Mouse (Mus musculus) ES-E14 (cell line): ENCODE data around the gene Ptges. TPM values are rescaled to one million over a fixed set of nuclear protein-coding genes. Genes with fewer than 3 reads are reported as not detected.

Source experiments
- DNase-seq: peaks from one replicate; pipeline ENCODE4 v3.0.0-alpha.2; 2013; ENCODE audit warnings: low read depth, low spot score
- H3K27ac ChIP-seq: 2 replicates; pipeline ENCODE4 v1.5.1; 2012; ENCODE audit warnings: low read depth, mild to moderate bottlenecking, low read length, moderate library complexity, mixed read lengths; ENCODE audit not compliant: poor library complexity, insufficient read depth, severe bottlenecking
- H3K36me3 ChIP-seq: 2 replicates; pipeline ENCODE4 v1.6.1; 2012; ENCODE audit warnings: mild to moderate bottlenecking, low read length, moderate library complexity, mixed read lengths; ENCODE audit not compliant: control insufficient read depth, poor library complexity, insufficient read depth, severe bottlenecking
- H3K4me1 ChIP-seq, 2 experiments: fragments of 150-350 bp in 1 of 2; sonication (generic) in 1 of 2; 2 replicates each; pipeline ENCODE4 v1.6.1; 2012; ENCODE audit warnings: low read length in 2 of 2, mild to moderate bottlenecking in 1 of 2, mixed read lengths in 1 of 2; ENCODE audit not compliant: control insufficient read depth in 2 of 2, insufficient read depth in 2 of 2, poor library complexity in 1 of 2
- H3K4me3 ChIP-seq, 2 experiments: fragments of 150-350 bp in 1 of 2; sonication (generic) in 1 of 2; 2 replicates each; pipeline ENCODE4 v1.5.1; 2012; ENCODE audit warnings: low read length in 2 of 2, low read depth in 1 of 2, mild to moderate bottlenecking in 1 of 2, mixed read lengths in 1 of 2; ENCODE audit not compliant: insufficient read depth in 1 of 2, poor library complexity in 1 of 2, severe bottlenecking in 1 of 2
- H3K9ac ChIP-seq: 2 replicates; pipeline ENCODE4 v1.6.1; 2012; ENCODE audit warnings: low read depth, mild to moderate bottlenecking, low read length, mixed read lengths; ENCODE audit not compliant: poor library complexity, insufficient read depth, severe bottlenecking
- H3K9me3 ChIP-seq: fragments of 150-350 bp; sonication (generic); 2 replicates; pipeline ENCODE4 v1.6.1; 2012; ENCODE audit warnings: low read depth, mild to moderate bottlenecking, low read length; ENCODE audit not compliant: control insufficient read depth, insufficient read depth
- CHD2 ChIP-seq: IDR thresholded peaks from 2 replicates; pipeline ENCODE4 v1.6.1; 2014; ENCODE audit warnings: mild to moderate bottlenecking, low read depth, low read length, inconsistent platforms
- HCFC1 ChIP-seq: IDR thresholded peaks from 2 replicates; pipeline ENCODE4 v1.6.1; 2012; ENCODE audit warnings: low read length, inconsistent platforms, borderline replicate concordance; ENCODE audit not compliant: insufficient read depth
- MAFK ChIP-seq: IDR thresholded peaks from 2 replicates; pipeline ENCODE4 v1.6.1; 2014; ENCODE audit warnings: mild to moderate bottlenecking, low read depth, low read length, inconsistent platforms; ENCODE audit not compliant: insufficient read depth
- ZC3H11A ChIP-seq: IDR thresholded peaks from 2 replicates; pipeline ENCODE4 v1.6.1; 2012; ENCODE audit warnings: low read depth, mild to moderate bottlenecking, inconsistent platforms, low read length, borderline replicate concordance
- ZNF384 ChIP-seq: IDR thresholded peaks from 2 replicates; pipeline ENCODE4 v1.6.1; 2012; ENCODE audit warnings: low read depth, low read length, inconsistent platforms
- in situ Hi-C, 2 experiments: fragments of 600-800 bp; cut with MboI; formaldehyde crosslinking; loops; one replicate each; pipeline ENCODE4 v1.15.1; 2025; ENCODE audit warnings: low sequenced_read_pairs in 2 of 2, inconsistent platforms in 1 of 2; ENCODE audit not compliant: unreplicated experiment in 2 of 2
- total RNA-seq: library from RNA; depleted of rRNA; stranded (reverse); fragments of 300-350 nt; gene quantifications from 2 replicates; pipeline ENCODE4 v1.2.3, GENCODE M21; 2012

Gene Ptges
- total RNA-seq, 1 experiment = 30.3 TPM

DNA sequence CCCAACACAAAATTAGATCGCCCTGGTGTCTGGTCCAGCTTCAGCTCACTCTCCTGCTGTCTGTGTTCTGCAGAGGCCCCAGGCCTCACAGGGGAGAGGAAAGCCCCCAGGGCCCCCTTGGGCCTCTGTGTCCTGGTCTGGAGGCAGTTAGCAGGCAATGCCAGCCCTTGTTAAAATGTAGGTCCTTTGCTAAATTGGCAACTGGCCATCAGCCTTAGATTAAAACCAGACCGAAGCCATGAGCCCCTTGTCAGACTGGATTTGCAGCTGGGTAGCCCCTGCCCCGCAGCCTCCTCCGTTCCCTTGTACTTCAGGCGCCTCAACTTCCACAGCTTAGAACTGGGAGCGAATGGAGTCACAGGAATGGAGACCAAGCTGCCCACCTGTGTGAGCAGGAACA is 57.0 kb downstream of the Ptges start:
- Histone ChIP-seq H3K4me3 (no peak overlapping the region), H3K9me3 (no peaks in the 10 kb centered on the region), H3K4me1 (peaks cover 0 to 34% of the 10 kb centered on the region in 2 experiments; a peak in 3 of 4 replicates), H3K9ac (no peak overlapping the region), H3K27ac (no peak overlapping the region; the same call in 1 of the 2 replicates), H3K36me3 (no peaks in the 10 kb centered on the region)
- DNase-seq = no peak
- in situ Hi-C loops = no loop called here
- TF ChIP-seq CHD2 = no peak
- no peak for TF ChIP-seq HCFC1
- no peak for TF ChIP-seq MAFK
- no peak for TF ChIP-seq ZNF384
- TF ChIP-seq ZC3H11A = no peak

DNA sequence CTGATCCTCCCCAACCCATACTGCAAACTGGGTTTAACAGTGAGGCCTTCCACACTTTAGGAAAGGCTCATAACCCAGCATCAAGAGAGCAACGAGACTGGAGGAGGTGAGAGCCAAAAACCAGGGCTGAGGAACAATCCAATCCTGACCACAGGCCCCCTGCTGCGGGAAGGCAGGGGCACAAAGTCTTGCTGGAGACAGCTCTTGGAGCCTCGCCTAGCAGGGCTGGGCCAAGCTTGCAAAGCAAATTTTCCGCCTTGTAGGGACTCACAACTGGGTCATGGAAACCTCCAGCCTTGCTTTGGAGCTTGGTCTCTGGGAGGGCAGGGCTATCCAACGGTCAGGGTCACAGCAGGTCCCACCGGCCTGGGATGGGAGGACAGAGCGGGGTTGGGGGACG is 58.8 kb downstream of the Ptges start:
- Histone ChIP-seq H3K36me3 (no peaks in the 10 kb centered on the region), H3K9me3 (no peaks in the 10 kb centered on the region), H3K9ac (no peak overlapping the region), H3K4me1 (peaks cover 0 to 29% of the 10 kb centered on the region in 2 experiments; a peak in 3 of 4 replicates), H3K4me3 (no peak overlapping the region), H3K27ac (no peak overlapping the region; the same call in 1 of the 2 replicates)
- no peak for DNase-seq
- TF ChIP-seq MAFK (no peak), ZC3H11A (no peak), ZNF384 (no peak), HCFC1 (no peak), CHD2 (no peak)
- in situ Hi-C loops = no loop called here

DNA sequence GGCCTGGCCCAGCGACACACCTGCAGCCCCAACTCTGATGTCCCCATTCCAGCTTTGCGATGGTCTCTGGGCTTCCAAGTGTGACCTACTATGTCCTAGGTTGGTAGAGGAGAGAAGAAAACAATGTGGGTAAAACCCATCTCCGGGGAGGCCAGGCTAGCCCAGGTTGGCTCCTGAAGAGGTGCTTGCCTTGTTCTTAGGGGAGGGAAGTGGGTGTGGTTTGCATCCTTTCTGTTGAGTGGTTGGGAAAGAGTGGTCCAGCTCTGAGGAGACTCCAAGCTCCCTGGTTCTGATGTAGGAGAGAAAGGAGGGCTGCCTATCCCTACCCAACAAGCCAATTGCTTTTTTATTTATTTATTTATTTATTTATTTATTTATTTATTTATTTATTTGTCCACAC is 64.2 kb downstream of the Ptges start:
- no peaks in the 10 kb centered on the region for H3K9me3 ChIP-seq
- H3K27ac ChIP-seq = no peak overlapping the region
- in situ Hi-C loops = no loop called here
- DNase-seq = no peak
- TF ChIP-seq ZC3H11A (no peak), CHD2 (no peak), ZNF384 (no peak), MAFK (no peak), HCFC1 (no peak)
- H3K36me3 ChIP-seq = no peaks in the 10 kb centered on the region
- peaks cover 7 to 16% of the 10 kb centered on the region in 2 experiments for H3K4me1 ChIP-seq
- peak overlapping the region; percentile 43 to 64; a peak in 3 of 4 replicates for H3K4me3 ChIP-seq
- H3K9ac ChIP-seq = no peak overlapping the region

DNA sequence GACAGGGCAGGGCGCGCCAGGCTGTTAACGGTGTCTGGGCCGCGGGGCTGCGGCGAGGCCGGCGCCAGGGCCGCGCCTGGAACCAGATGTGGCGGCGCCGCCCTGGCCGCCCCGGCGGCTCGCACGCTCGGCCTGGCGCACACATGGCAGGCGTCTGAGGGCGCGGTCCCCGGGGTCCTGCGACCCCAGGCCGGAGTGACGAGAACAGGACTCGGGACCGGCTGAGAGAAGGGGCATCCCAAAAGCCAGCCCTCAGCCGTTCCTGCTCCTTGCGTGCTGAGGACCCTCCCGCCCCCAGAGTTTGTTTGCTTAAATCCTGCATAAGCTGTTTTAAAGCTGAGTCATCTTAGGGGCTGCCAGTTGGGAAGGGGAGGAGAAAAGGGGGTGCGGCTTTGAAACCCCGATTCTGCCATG is 64.7 kb downstream of the Ptges start:
- peak overlapping the region; percentile 29 for H3K9ac ChIP-seq
- H3K36me3 ChIP-seq = no peaks in the 10 kb centered on the region
- in situ Hi-C loops = no loop called here
- TF ChIP-seq ZC3H11A (no peak), MAFK (peak; percentile 76), CHD2 (no peak)
- no peaks in the 10 kb centered on the region for H3K9me3 ChIP-seq
- H3K27ac ChIP-seq = no peak overlapping the region
- no peak for DNase-seq
- peak overlapping the region; percentile 43 to 64; a peak in 3 of 4 replicates for H3K4me3 ChIP-seq
- peaks cover 7 to 16% of the 10 kb centered on the region in 2 experiments for H3K4me1 ChIP-seq

DNA sequence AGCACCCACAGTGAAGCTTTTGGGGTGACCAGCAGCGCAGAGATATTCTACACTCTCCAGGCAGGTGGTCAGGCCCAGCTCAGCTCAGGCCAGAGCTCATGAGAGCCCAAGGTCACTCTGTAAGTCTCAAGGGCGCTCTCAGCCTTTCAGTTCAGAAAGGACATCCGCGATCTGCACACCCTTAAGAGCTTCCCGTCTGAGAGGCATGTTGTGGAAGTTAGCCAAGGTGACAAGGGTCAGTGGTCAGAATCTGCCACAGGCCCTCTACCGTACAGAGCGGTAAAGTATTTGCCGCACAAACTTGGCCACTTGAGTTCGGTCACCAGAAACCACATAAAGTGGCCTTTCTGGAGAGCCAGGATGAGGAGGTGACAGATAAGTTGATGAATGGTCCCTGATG is 66.1 kb downstream of the Ptges start:
- no peak for DNase-seq
- Histone ChIP-seq H3K27ac (no peak overlapping the region), H3K9ac (no peak overlapping the region), H3K4me3 (no peak overlapping the region), H3K4me1 (peaks cover 7 to 16% of the 10 kb centered on the region in 2 experiments), H3K36me3 (no peaks in the 10 kb centered on the region), H3K9me3 (no peaks in the 10 kb centered on the region)
- in situ Hi-C loops = no loop called here
- TF ChIP-seq MAFK (no peak), CHD2 (no peak), HCFC1 (no peak)
